Mouse (Mus musculus) kidney, postnatal 0 days (tissue): ENCODE results near the gene Pfdn5. TPM values are rescaled to one million over a fixed set of nuclear protein-coding genes. Genes with fewer than 3 reads are reported as not detected.

Experiments used
- ATAC-seq: fragments of 200-750 bp; cut with Nextera tagmentation; replicated peaks from 2 replicates; pipeline ENCODE4 v1.8.0; 2017; ENCODE audit warnings: low read depth, moderate number of reproducible peaks, moderate TSS enrichment, moderate library complexity; ENCODE audit not compliant: low FRiP score
- DNase-seq: peaks from one replicate; pipeline ENCODE4 v3.0.0-alpha.2; 2016; ENCODE audit warnings: low spot score
- H3K27ac ChIP-seq: fragments of 300-500 bp; sonication (generic); 2 replicates; pipeline ENCODE4 v1.5.1; 2014; ENCODE audit warnings: mild to moderate bottlenecking
- H3K27me3 ChIP-seq: fragments of 300-500 bp; sonication (generic); 2 replicates; pipeline ENCODE4 v1.6.1; 2014; ENCODE audit warnings: low read length, mixed read lengths; ENCODE audit not compliant: insufficient read depth
- H3K36me3 ChIP-seq: fragments of 300-500 bp; sonication (generic); 2 replicates; pipeline ENCODE4 v1.6.1; 2014; ENCODE audit warnings: low read length, mixed read lengths; ENCODE audit not compliant: insufficient read depth
- H3K4me1 ChIP-seq: fragments of 300-500 bp; sonication (generic); replicated peaks from 2 replicates; pipeline ENCODE4 v1.6.1; 2014; ENCODE audit warnings: antibody characterized with exemption, low read length, mixed read lengths; ENCODE audit not compliant: insufficient read depth
- H3K4me2 ChIP-seq: fragments of 300-500 bp; sonication (generic); 2 replicates; pipeline ENCODE4 v1.6.1; 2014; ENCODE audit warnings: mild to moderate bottlenecking, low read length, moderate library complexity, mixed read lengths
- H3K4me3 ChIP-seq: fragments of 300-500 bp; sonication (generic); replicated peaks from 2 replicates; pipeline ENCODE4 v1.5.1; 2014; ENCODE audit warnings: low read depth, low read length
- H3K9ac ChIP-seq: fragments of 300-500 bp; sonication (generic); 2 replicates; pipeline ENCODE4 v1.6.1; 2014; ENCODE audit warnings: low read depth, low read length
- H3K9me3 ChIP-seq: fragments of 300-500 bp; sonication (generic); replicated peaks from 2 replicates; pipeline ENCODE4 v1.6.1; 2016; ENCODE audit warnings: low read length, inconsistent platforms, mixed read lengths
- CTCF ChIP-seq: IDR thresholded peaks from 2 replicates; pipeline ENCODE4 v1.5.1; 2016; ENCODE audit warnings: antibody characterized with exemption, low read depth, mild to moderate bottlenecking, moderate library complexity
- WGBS: fragments of 180-500 bp; shearing (Covaris S2); extraction: QIAGEN DNeasy Blood & Tissue Kit; methylation state at CpG from one replicate; pipeline ENCODE4 v1.1.7; 2014; 5-methylcytosine and 5-hydroxymethylcytosine counted together
- polyA plus RNA-seq: library from polyadenylated mRNA; unstranded; fragments of >200 nt; fragmentation: Nextera tagmentation; extraction: Ambion mirVana; gene quantifications from 2 replicates; pipeline ENCODE4 v1.2.1, GENCODE M21; 2015

Pfdn5 gene
- polyA plus RNA-seq, 1 experiment from 2014 or later = 565 TPM

- peaks cover 9% of the 10 kb centered on the region; the same call in 1 of the 2 replicates for H3K36me3 ChIP-seq
- H3K9ac ChIP-seq = no peak overlapping the region
- 93% methylated on average over 3 of the region's 3 CpGs for WGBS
- no peak overlapping the region for H3K27ac ChIP-seq
- H3K4me3 ChIP-seq = no peak overlapping the region
- no peak overlapping the region for H3K4me2 ChIP-seq
- no peaks in the 10 kb centered on the region for H3K4me1 ChIP-seq
- no peaks in the 10 kb centered on the region for H3K27me3 ChIP-seq
- DNase-seq = no peak
- no peak for TF ChIP-seq CTCF
- ATAC-seq = no peak
- H3K9me3 ChIP-seq = no peaks in the 10 kb centered on the region
Measured at GRCm38 (mm10) chr15:102344490-102344889, 18.6 kb downstream of the Pfdn5 start.

- no peaks in the 10 kb centered on the region for H3K9me3 ChIP-seq
- no peak overlapping the region for H3K9ac ChIP-seq
- DNase-seq = no peak
- no peak overlapping the region for H3K4me3 ChIP-seq
- H3K36me3 ChIP-seq = peaks cover 8% of the 10 kb centered on the region; the same call in 1 of the 2 replicates
- WGBS = 67% methylated on average over 4 of the region's 4 CpGs
- H3K4me1 ChIP-seq = no peaks in the 10 kb centered on the region; the same call in 1 of the 2 replicates
- no peak for TF ChIP-seq CTCF
- no peak overlapping the region for H3K4me2 ChIP-seq
- H3K27ac ChIP-seq = no peak overlapping the region
- ATAC-seq = no peak
- H3K27me3 ChIP-seq = no peaks in the 10 kb centered on the region
Measured at GRCm38 (mm10) chr15:102346444-102346843, 20.5 kb downstream of the Pfdn5 start.

GRCm38 (mm10) chr15:102350138-102350941 is 24.4 kb downstream of the Pfdn5 start, which contains the start of gene Aaas:
Gene Aaas, minus strand, starts transcription at chr15:102350771.
- TF ChIP-seq CTCF = peak; percentile 93
- peak within 1 kb of the TSS; percentile 77 for H3K9ac ChIP-seq
- DNase-seq (peak; percentile 98), ATAC-seq (peak; percentile 86)
- no peaks in the 10 kb centered on the region for H3K9me3 ChIP-seq
- 0 out of 2 replicates have a peak, but pooled peaks cover 4% of the 10 kb centered on the region for H3K36me3 ChIP-seq
- peak within 1 kb of the TSS; percentile 79 for H3K27ac ChIP-seq
- H3K4me3 ChIP-seq = peak within 1 kb of the TSS; percentile 83
- H3K4me2 ChIP-seq = peak within 1 kb of the TSS; percentile 93
- under 1% methylated on average over 56 of the region's 56 CpGs for WGBS
- no peaks in the 10 kb centered on the region for H3K27me3 ChIP-seq
- H3K4me1 ChIP-seq = no peaks in the 10 kb centered on the region; the same call in none of the 2 replicates

- Histone ChIP-seq H3K4me2 (peak overlapping the region; percentile 93), H3K36me3 (no peaks in the 10 kb centered on the region), H3K9ac (peak overlapping the region; percentile 56), H3K9me3 (no peaks in the 10 kb centered on the region), H3K4me3 (peak overlapping the region; percentile 83), H3K4me1 (peaks cover 3% of the 10 kb centered on the region), H3K27ac (peak overlapping the region; percentile 79), H3K27me3 (no peaks in the 10 kb centered on the region)
- 9% methylated on average over 11 of the region's 11 CpGs for WGBS
- no peak for ATAC-seq
- DNase-seq = no peak
- no peak for TF ChIP-seq CTCF
Measured at GRCm38 (mm10) chr15:102350942-102351291, 25.0 kb downstream of the Pfdn5 start.

- H3K9ac ChIP-seq = no peak overlapping the region
- no peaks in the 10 kb centered on the region for H3K9me3 ChIP-seq
- no peak overlapping the region for H3K4me3 ChIP-seq
- H3K4me2 ChIP-seq = no peak overlapping the region
- TF ChIP-seq CTCF = peak; percentile 47
- WGBS = 57% methylated on average over 2 of the region's 2 CpGs
- DNase-seq = no peak
- H3K27me3 ChIP-seq = no peaks in the 10 kb centered on the region
- peaks cover 7% of the 10 kb centered on the region for H3K4me1 ChIP-seq
- no peak for ATAC-seq
- H3K27ac ChIP-seq = no peak overlapping the region
- H3K36me3 ChIP-seq = no peaks in the 10 kb centered on the region
Measured at GRCm38 (mm10) chr15:102352177-102352576, 26.3 kb downstream of the Pfdn5 start.

GRCm38 (mm10) chr15:102353986-102354385 is 28.1 kb downstream of the Pfdn5 start:
- no peak overlapping the region for H3K27ac ChIP-seq
- no peaks in the 10 kb centered on the region for H3K27me3 ChIP-seq
- 84% methylated on average over 2 of the region's 2 CpGs for WGBS
- no peaks in the 10 kb centered on the region for H3K36me3 ChIP-seq
- no peak for DNase-seq
- no peak overlapping the region for H3K4me2 ChIP-seq
- no peak for ATAC-seq
- peaks cover 12% of the 10 kb centered on the region for H3K4me1 ChIP-seq
- peak; percentile 55 for TF ChIP-seq CTCF
- H3K9me3 ChIP-seq = no peaks in the 10 kb centered on the region
- no peak overlapping the region for H3K9ac ChIP-seq
- H3K4me3 ChIP-seq = no peak overlapping the region
